Mouse (Mus musculus) gastrocnemius, postnatal 25 days (tissue): ENCODE measurements around the gene Gdf7. TPM values are rescaled to one million over a fixed set of nuclear protein-coding genes. Genes with fewer than 3 reads are reported as not detected.

ENCODE experiments used
- DNase-seq: peaks from one replicate; pipeline ENCODE4 v3.0.0; 2022
- total RNA-seq, 2 experiments: library from RNA; stranded (reverse); gene quantifications; 1 replicate in 1 of 2; 2 replicates in 1 of 2; pipeline ENCODE4 v1.2.3; 2021

The Gdf7 gene
- total RNA-seq, 2 experiments from 2014 or later = not detected

GRCm38 (mm10) chr12:8327675-8328053, 25.9 kb upstream of the Gdf7 start:
- no peak for DNase-seq

- DNase-seq = peak; percentile 86
Observed at GRCm38 (mm10) chr12:8326825-8327674, 25.3 kb upstream of the Gdf7 start.

- DNase-seq = no peak
Observed at GRCm38 (mm10) chr12:8325943-8326522, 24.3 kb upstream of the Gdf7 start.

- no peak for DNase-seq
Observed at GRCm38 (mm10) chr12:8325245-8325942, 23.6 kb upstream of the Gdf7 start.

- no peak for DNase-seq
Observed at GRCm38 (mm10) chr12:8324086-8324485, 22.3 kb upstream of the Gdf7 start.

GRCm38 (mm10) chr12:8321506-8321905, 19.8 kb upstream of the Gdf7 start:
- DNase-seq = no peak

GRCm38 (mm10) chr12:8320084-8320713, 18.4 kb upstream of the Gdf7 start:
- peak; percentile 64 for DNase-seq

- no peak for DNase-seq
Observed at GRCm38 (mm10) chr12:8316541-8316940, 14.8 kb upstream of the Gdf7 start.

- no peak for DNase-seq
Observed at GRCm38 (mm10) chr12:8313773-8314172, 12.0 kb upstream of the Gdf7 start.

GRCm38 (mm10) chr12:8313270-8313771, 11.6 kb upstream of the Gdf7 start, which contains the start of gene Hs1bp3:
Gene Hs1bp3, plus strand, starts transcription at chr12:8313432.
- peak; percentile 82 for DNase-seq

GRCm38 (mm10) chr12:8312266-8312665, 10.5 kb upstream of the Gdf7 start:
- no peak for DNase-seq

GRCm38 (mm10) chr12:8310992-8311391, 9.2 kb upstream of the Gdf7 start:
- DNase-seq = no peak

GRCm38 (mm10) chr12:8306910-8307309, 5.2 kb upstream of the Gdf7 start:
- no peak for DNase-seq

GRCm38 (mm10) chr12:8306432-8306831, 4.7 kb upstream of the Gdf7 start:
- peak; percentile 30 for DNase-seq

- DNase-seq = no peak
Observed at GRCm38 (mm10) chr12:8305258-8305657, 3.5 kb upstream of the Gdf7 start.

- no peak for DNase-seq
Observed at GRCm38 (mm10) chr12:8301011-8301814, 541 bp downstream of the Gdf7 start.

GRCm38 (mm10) chr12:8300521-8300920, 1.2 kb downstream of the Gdf7 start:
- no peak for DNase-seq

GRCm38 (mm10) chr12:8300111-8300480, 1.7 kb downstream of the Gdf7 start:
- no peak for DNase-seq

- no peak for DNase-seq
Observed at GRCm38 (mm10) chr12:8299143-8300110, 2.3 kb downstream of the Gdf7 start.
